Mouse (Mus musculus): Measurements from ENCODE around the gene Slc16a12. TPM values are rescaled to one million over a fixed set of nuclear protein-coding genes. Genes with fewer than 3 reads are reported as not detected.

Gene Slc16a12
- polyA plus RNA-seq, 1 experiment from 2014 or later, result 1.5 TPM

DNA sequence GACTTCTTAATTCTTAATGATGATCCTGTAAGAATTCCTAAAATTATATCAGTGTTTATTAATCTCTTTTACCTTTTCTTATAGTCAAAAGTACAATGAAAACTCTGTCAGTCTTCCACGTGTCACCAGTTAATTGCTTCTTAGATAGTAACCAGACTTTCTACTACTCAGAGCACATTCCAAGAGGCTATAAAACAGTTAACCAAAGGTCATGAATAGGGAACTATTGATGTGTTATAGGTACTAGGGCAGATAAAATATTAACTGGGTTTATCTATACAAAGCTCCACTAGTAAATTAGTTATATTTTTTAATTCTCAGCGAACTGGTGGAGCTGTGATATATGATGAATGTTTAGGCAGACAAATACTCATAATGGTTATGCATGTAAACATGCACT lies 119.6 kb downstream of the Slc16a12 start:
- Histone ChIP-seq H3K27ac (replicated peaks) (no peak overlapping the region), H3K4me2 (no peak overlapping the region), H3K4me1 (no peaks in the 10 kb centered on the region), H3K27me3 (replicated peaks) (no peaks in the 10 kb centered on the region), H3K9me3 (replicated peaks) (no peaks in the 10 kb centered on the region), H3K9ac (replicated peaks) (no peak overlapping the region), H3K36me3 (no peaks in the 10 kb centered on the region), H3K4me3 (replicated peaks) (no peak overlapping the region)
- ATAC-seq (ENCODE audit: low FRiP score), result no peak
- whole genome bisulfite sequencing, result 68% methylated on average over 2 of the region's 2 CpGs

DNA sequence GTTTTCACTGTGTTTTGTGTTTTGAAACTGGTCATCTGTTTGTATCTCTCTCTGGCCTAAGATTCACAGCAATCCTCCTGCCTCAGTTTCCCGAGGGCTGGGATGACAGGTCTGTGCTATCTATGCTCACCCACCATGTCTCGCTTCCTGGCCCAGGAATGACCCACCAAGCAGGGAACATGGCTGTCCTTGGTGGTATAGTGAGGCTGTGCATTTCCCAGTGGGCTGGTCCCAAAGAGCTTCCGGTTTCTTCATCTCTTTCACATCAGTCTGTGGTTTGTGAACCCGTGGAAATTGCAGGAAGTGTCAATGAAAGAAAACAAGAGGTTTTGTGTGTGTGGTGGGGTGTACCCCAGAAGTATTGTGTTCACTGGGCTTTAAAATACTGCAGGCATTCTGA lies 122.4 kb downstream of the Slc16a12 start:
- Histone ChIP-seq H3K27ac (replicated peaks) (no peak overlapping the region), H3K4me3 (replicated peaks) (no peak overlapping the region), H3K4me1 (no peaks in the 10 kb centered on the region), H3K27me3 (replicated peaks) (no peaks in the 10 kb centered on the region), H3K9me3 (replicated peaks) (no peaks in the 10 kb centered on the region), H3K36me3 (no peaks in the 10 kb centered on the region), H3K9ac (replicated peaks) (no peak overlapping the region), H3K4me2 (no peak overlapping the region)
- ATAC-seq (ENCODE audit: low FRiP score), result no peak
- 88% methylated on average over 4 of the region's 4 CpGs for WGBS

DNA sequence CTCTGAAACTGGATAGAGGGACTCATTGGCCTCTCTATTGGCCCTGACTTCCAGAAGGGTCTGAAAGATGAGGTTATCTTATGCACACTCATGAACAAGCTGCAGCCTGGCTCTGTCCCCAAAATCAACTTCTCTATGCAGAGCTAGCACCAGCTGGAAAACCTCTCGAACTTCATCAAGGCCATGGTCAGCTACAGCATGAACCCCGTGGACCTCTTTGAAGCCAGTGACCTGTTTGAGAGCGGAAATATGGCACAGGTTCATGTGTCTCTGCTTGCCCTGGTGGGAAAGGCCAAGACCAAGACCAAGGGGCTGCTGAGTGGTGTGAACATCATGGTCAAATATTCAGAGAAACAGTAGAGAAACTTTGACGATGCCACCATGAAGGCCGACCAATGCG lies 123.3 kb downstream of the Slc16a12 start:
- Histone ChIP-seq H3K4me1 (no peaks in the 10 kb centered on the region), H3K4me2 (no peak overlapping the region), H3K27ac (replicated peaks) (no peak overlapping the region), H3K9me3 (replicated peaks) (no peaks in the 10 kb centered on the region), H3K27me3 (replicated peaks) (no peaks in the 10 kb centered on the region), H3K36me3 (no peaks in the 10 kb centered on the region), H3K9ac (replicated peaks) (no peak overlapping the region), H3K4me3 (replicated peaks) (no peak overlapping the region)
- ATAC-seq (ENCODE audit: low FRiP score), result no peak
- 97% methylated on average over 6 of the region's 6 CpGs for WGBS

DNA sequence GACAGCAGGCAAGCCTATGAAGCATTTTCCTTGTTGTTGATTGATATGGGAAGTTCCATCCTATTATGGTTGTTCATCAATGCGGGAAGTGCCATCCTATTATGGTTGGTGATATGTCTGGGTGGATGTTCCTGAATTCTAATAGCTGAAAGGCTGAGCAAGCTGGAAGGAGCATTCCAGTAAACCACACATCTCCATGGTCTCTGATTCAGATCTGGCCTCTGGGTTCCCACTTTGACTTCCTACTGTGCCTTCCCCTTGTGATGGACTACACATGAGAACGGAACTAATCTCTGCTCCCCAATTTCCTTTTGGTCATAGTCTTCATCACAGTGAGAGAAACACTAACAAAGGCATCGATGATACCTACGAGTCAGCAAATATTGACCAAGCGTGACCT lies 126.2 kb downstream of the Slc16a12 start:
- Histone ChIP-seq H3K36me3 (no peaks in the 10 kb centered on the region), H3K9ac (replicated peaks) (no peak overlapping the region), H3K4me2 (no peak overlapping the region), H3K4me1 (no peaks in the 10 kb centered on the region), H3K27ac (replicated peaks) (no peak overlapping the region), H3K9me3 (replicated peaks) (no peaks in the 10 kb centered on the region), H3K27me3 (replicated peaks) (no peaks in the 10 kb centered on the region), H3K4me3 (replicated peaks) (no peak overlapping the region)
- ATAC-seq (ENCODE audit: low FRiP score), result no peak
- WGBS, result 94% methylated on average over 5 of the region's 5 CpGs

Small RNA genes lying within 50 kb of the gene (microRNA-seq; reads per million reads assigned to microRNA genes)
- gene Gm27476, result not detected

Other genes with a start within 250 kb of the Slc16a12 start
- gene Lipa, start 219.8 kb downstream of the Slc16a12 start, polyA plus RNA-seq (2015; fragmentation: Nextera tagmentation; extraction: Ambion mirVana), result 22.4 and 24.7 TPM in 2 replicates
- 6.1 and 7.5 TPM in 2 replicates for gene Ifit2, start 196.6 kb downstream of the Slc16a12 start, polyA plus RNA-seq (2015; fragmentation: Nextera tagmentation; extraction: Ambion mirVana)
- 2.1 and 3.1 TPM in 2 replicates for gene Ifit3, start 163.8 kb downstream of the Slc16a12 start, polyA plus RNA-seq (2015; fragmentation: Nextera tagmentation; extraction: Ambion mirVana)
- 1.6 and 1.7 TPM in 2 replicates for gene Ifit1bl1, start 145.3 kb downstream of the Slc16a12 start, polyA plus RNA-seq (2015; fragmentation: Nextera tagmentation; extraction: Ambion mirVana)
- gene Ifit3b, start 139.3 kb downstream of the Slc16a12 start, polyA plus RNA-seq (2015; fragmentation: Nextera tagmentation; extraction: Ambion mirVana), result 0.51 and 0.59 TPM in 2 replicates
- 0.38 and 0.41 TPM in 2 replicates for gene Ifit1bl2, start 106.5 kb downstream of the Slc16a12 start, polyA plus RNA-seq (2015; fragmentation: Nextera tagmentation; extraction: Ambion mirVana)
- 0.63 and 2.0 TPM in 2 replicates for gene Ifit1, start 106.4 kb downstream of the Slc16a12 start, polyA plus RNA-seq (2015; fragmentation: Nextera tagmentation; extraction: Ambion mirVana)
- gene Pank1, start 132.2 kb upstream of the Slc16a12 start, polyA plus RNA-seq (2015; fragmentation: Nextera tagmentation; extraction: Ambion mirVana), result 9.7 and 10.7 TPM in 2 replicates
- gene Kif20b, start 175.1 kb upstream of the Slc16a12 start, polyA plus RNA-seq (2015; fragmentation: Nextera tagmentation; extraction: Ambion mirVana), result 8.5 and 21.8 TPM in 2 replicates

All from neural tube, embryonic 15.5 days (tissue).